Mouse (Mus musculus) forebrain, embryonic 16.5 days (tissue): Measurements from ENCODE around the gene Hoxd11. TPM values are rescaled to one million over a fixed set of nuclear protein-coding genes. Genes with fewer than 3 reads are reported as not detected.

Experiments used
- ATAC-seq: fragments of 200-750 bp; cut with Nextera tagmentation; 2 replicates; pipeline ENCODE4 v1.8.0; 2017; ENCODE audit warnings: mild to moderate bottlenecking, moderate library complexity
- H3K27ac ChIP-seq: fragments of 300-500 bp; sonication (generic); 2 replicates; pipeline ENCODE4 v1.5.1; 2014; ENCODE audit warnings: low read length, control low read depth
- H3K27me3 ChIP-seq: fragments of 300-500 bp; sonication (generic); replicated peaks from 2 replicates; pipeline ENCODE4 v1.6.1; 2014; ENCODE audit warnings: low read length; ENCODE audit not compliant: control insufficient read depth, insufficient read depth
- H3K36me3 ChIP-seq: fragments of 300-500 bp; sonication (generic); 2 replicates; pipeline ENCODE4 v1.6.1; 2014; ENCODE audit not compliant: control insufficient read depth, insufficient read depth
- H3K4me1 ChIP-seq: fragments of 300-500 bp; sonication (generic); replicated peaks from 2 replicates; pipeline ENCODE4 v1.6.1; 2014; ENCODE audit warnings: low read length; ENCODE audit not compliant: control insufficient read depth, insufficient read depth
- H3K4me2 ChIP-seq: fragments of 300-500 bp; sonication (generic); 2 replicates; pipeline ENCODE4 v1.6.1; 2014; ENCODE audit warnings: mild to moderate bottlenecking, low read length, control low read depth
- H3K4me3 ChIP-seq: fragments of 300-500 bp; sonication (generic); replicated peaks from 2 replicates; pipeline ENCODE4 v1.5.1; 2014; ENCODE audit warnings: mild to moderate bottlenecking, low read length, control low read depth
- H3K9ac ChIP-seq: fragments of 300-500 bp; sonication (generic); replicated peaks from 2 replicates; pipeline ENCODE4 v1.6.1; 2014; ENCODE audit warnings: low read depth, low read length, control low read depth
- H3K9me3 ChIP-seq: fragments of 300-500 bp; sonication (generic); 2 replicates; pipeline ENCODE4 v1.6.1; 2016; ENCODE audit warnings: low read length; ENCODE audit not compliant: control insufficient read depth
- WGBS: fragments of 180-500 bp; shearing (Covaris S2); extraction: QIAGEN DNeasy Blood & Tissue Kit; methylation state at CpG from one replicate; pipeline ENCODE4 v1.1.7; 2014; 5-methylcytosine and 5-hydroxymethylcytosine counted together
- polyA plus RNA-seq: library from polyadenylated mRNA; unstranded; fragments of >200 nt; fragmentation: Nextera tagmentation; extraction: Ambion mirVana; gene quantifications from 2 replicates; pipeline ENCODE4 v1.2.1, GENCODE M21; 2015

Hoxd11 gene
- not detected in 2 replicates for polyA plus RNA-seq

DNA sequence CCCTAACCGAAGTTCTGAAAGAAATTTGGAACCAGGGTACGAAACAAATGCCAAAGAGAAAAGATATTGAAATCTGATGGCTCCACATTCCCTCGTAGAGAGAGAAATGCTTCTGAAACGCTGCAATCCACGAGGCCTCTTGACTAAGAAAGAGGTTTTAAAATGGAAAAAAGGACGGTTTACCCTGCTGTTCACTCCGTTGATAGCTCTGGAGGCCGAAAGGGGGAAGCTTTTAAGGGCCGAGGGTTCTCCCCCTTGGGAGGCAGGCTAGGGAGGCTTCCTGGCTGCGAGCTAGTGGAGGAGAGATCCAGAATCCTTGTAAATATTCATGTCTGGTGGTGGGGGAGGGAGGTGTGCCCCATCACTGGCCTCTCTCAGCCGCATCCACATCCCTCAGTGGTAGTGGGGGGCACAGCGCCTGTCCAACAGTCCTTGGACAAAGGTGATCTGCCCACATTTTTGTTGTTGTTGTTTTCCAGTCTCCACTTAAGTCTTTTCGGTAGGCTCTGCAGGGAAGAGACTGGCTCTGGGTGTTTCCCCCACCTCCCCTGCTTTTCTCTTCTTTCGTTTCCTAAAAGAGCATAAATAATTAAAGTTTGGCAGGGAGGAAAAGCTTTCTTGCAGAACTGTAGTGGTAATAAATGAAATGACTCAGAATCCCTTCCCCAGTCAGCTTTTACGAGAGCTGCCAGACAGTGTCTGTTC, at the start of gene Hoxd11:
Gene Hoxd11, plus strand, starts transcription at position 667 of the 705 bp plus-strand sequence.
- 2% methylated on average over 15 of the region's 15 CpGs for WGBS
- ATAC-seq: no peak

DNA sequence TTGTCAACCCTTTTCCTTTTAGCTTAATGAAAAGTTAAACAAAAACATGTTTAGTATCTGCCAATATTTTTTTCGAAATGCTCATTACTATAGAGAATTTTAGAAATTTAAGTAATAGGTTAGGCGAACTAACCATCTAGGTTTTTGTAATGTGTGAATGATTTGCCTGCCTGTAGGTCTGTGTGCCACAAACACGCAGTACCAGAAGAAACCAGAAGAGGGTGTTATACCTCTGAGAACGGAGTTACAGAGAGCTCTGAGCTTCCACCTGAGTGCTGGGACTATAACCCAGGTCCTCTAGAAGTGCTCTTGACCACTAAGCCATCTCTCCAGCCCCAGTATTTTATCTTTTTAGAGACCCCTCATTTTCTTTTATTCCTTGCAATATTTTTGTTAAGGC, 43.9 kb upstream of the Hoxd11 start:
- H3K27me3 ChIP-seq: peaks cover 2% of the 10 kb centered on the region; the same call in 1 of the 2 replicates
- H3K9me3 ChIP-seq: peaks cover 4% of the 10 kb centered on the region; the same call in 1 of the 2 replicates
- H3K27ac ChIP-seq: no peak overlapping the region
- H3K9ac ChIP-seq: no peak overlapping the region
- no peaks in the 10 kb centered on the region for H3K4me1 ChIP-seq
- no peaks in the 10 kb centered on the region for H3K36me3 ChIP-seq
- H3K4me2 ChIP-seq: no peak overlapping the region
- ATAC-seq: no peak
- WGBS: 77% methylated on average over 4 of the region's 4 CpGs
- H3K4me3 ChIP-seq: no peak overlapping the region

More for the DNA sequence above, at the start of gene Hoxd11:
- H3K9ac ChIP-seq: no peak within 1 kb of the TSS
- H3K9me3 ChIP-seq: no peaks in the 10 kb centered on the region
- no peak within 1 kb of the TSS for H3K27ac ChIP-seq
- H3K4me1 ChIP-seq: peaks cover 19% of the 10 kb centered on the region
- peaks cover 97% of the 10 kb centered on the region for H3K27me3 ChIP-seq
- H3K4me2 ChIP-seq: no peak within 1 kb of the TSS
- H3K36me3 ChIP-seq: no peaks in the 10 kb centered on the region
- H3K4me3 ChIP-seq: no peak within 1 kb of the TSS

DNA sequence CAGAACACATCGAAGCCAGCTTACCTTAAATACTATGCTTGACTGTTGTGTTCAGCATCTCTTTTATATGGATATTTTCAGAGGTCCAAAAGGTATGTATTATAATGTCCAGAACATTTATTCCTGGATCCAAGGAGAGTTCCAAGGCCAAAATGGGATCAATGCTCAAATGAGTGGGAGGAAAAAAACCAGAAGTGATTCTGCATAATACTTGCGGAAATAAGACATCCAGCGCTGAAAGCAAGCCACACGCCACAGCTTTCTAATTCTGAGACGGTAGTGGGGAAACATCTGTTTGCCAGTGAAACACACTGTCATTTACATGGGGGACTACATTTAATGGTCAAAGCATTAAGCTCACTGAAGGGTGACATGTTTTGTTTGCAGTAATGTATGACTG, 36.9 kb upstream of the Hoxd11 start:
- Histone ChIP-seq H3K9me3 (no peaks in the 10 kb centered on the region), H3K9ac (no peak overlapping the region), H3K4me2 (no peak overlapping the region), H3K27me3 (peaks cover 41% of the 10 kb centered on the region), H3K4me3 (no peak overlapping the region), H3K4me1 (no peaks in the 10 kb centered on the region), H3K27ac (no peak overlapping the region), H3K36me3 (no peaks in the 10 kb centered on the region)
- WGBS: 77% methylated on average over 5 of the region's 5 CpGs
- no peak for ATAC-seq

DNA sequence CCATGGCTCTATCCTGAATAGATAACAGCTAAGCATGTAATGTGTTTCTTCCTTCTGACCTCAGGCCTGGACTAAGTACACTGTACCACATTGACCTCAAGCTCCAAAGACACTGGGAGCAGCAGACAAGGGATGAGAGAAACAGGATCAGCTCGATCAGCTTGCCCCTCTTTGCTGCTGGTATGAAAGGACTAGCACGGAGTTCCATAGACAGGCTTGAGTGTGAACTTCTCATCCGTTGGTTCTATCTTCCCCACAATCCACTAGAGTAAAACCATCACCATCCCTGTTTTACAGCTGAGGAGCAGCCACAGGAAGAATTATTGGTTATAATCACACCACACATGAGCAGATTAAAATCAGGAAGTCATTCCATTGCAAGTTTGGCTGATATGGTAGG, 33.7 kb upstream of the Hoxd11 start:
- no peaks in the 10 kb centered on the region for H3K36me3 ChIP-seq
- H3K4me1 ChIP-seq: no peaks in the 10 kb centered on the region
- H3K4me3 ChIP-seq: no peak overlapping the region
- no peaks in the 10 kb centered on the region for H3K9me3 ChIP-seq
- no peak for ATAC-seq
- H3K27ac ChIP-seq: no peak overlapping the region
- no peak overlapping the region for H3K9ac ChIP-seq
- H3K4me2 ChIP-seq: no peak overlapping the region
- peaks cover 69% of the 10 kb centered on the region for H3K27me3 ChIP-seq
- 81% methylated on average over 3 of the region's 3 CpGs for WGBS

DNA sequence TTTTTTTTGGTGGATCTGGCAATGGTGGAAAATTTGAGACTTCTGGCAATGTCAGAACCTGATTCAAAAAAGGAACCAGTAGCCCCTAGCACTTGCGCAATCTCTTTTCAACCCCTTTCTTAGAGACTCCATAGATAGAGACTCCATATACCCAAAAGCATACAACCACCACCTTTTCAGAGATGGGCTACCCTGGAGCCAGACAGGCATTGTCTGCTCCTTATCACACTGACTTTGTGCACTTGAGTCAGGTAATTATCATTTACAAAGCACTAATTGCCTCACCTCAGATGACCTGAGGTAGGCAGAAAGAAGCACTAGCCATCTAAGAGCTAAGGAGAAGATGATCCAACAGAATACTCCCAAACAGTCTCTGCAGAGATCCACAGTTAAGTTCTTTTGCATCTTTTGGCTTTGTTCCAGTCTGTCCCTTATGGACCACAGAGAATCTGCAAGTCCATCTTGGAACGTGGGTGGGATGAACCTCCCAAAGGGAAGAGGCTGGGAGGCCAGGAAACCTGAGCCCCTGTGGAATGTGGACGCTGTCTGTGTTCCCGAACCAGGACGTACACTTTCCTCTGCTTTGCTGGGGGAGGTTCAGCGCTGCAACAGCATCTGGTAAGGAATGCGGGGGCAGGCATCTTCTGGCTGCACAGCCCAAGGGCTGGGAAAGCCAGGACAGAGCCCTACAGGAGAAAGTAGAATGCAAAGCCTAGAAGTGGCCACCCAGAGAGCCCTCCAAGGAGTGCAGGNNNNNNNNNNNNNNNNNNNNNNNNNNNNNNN, 32.1 kb upstream of the Hoxd11 start:
- no peak for ATAC-seq

DNA sequence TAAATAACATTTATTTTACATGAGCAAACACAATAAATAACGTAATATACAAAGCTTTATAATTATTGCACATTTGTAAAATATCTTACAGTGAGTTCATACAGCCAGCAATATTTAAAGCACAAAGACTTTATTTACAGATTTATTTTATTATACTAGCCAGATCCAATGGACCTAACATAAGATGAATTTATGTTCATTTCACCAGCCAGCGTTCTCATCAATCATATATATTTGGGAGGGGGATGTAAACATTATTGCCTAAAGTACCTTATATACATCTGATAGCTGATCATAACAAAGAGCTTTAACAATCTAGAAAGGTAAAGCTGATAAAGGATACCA, 26.4 kb upstream of the Hoxd11 start:
- Histone ChIP-seq H3K27me3 (peaks cover 71% of the 10 kb centered on the region), H3K4me3 (no peak overlapping the region), H3K9me3 (no peaks in the 10 kb centered on the region), H3K4me1 (peaks cover 7% of the 10 kb centered on the region), H3K27ac (no peak overlapping the region), H3K4me2 (no peak overlapping the region), H3K9ac (no peak overlapping the region), H3K36me3 (no peaks in the 10 kb centered on the region)
- ATAC-seq: no peak
- WGBS: 46% methylated on average over 2 of the region's 2 CpGs

More for the DNA sequence above, 32.1 kb upstream of the Hoxd11 start:
- Histone ChIP-seq H3K4me1 (no peaks in the 10 kb centered on the region), H3K4me2 (no peak overlapping the region), H3K27me3 (peaks cover 81% of the 10 kb centered on the region), H3K36me3 (no peaks in the 10 kb centered on the region), H3K9me3 (no peaks in the 10 kb centered on the region), H3K4me3 (no peak overlapping the region), H3K27ac (no peak overlapping the region), H3K9ac (no peak overlapping the region)
- WGBS: 15% methylated on average over 7 of the region's 7 CpGs

DNA sequence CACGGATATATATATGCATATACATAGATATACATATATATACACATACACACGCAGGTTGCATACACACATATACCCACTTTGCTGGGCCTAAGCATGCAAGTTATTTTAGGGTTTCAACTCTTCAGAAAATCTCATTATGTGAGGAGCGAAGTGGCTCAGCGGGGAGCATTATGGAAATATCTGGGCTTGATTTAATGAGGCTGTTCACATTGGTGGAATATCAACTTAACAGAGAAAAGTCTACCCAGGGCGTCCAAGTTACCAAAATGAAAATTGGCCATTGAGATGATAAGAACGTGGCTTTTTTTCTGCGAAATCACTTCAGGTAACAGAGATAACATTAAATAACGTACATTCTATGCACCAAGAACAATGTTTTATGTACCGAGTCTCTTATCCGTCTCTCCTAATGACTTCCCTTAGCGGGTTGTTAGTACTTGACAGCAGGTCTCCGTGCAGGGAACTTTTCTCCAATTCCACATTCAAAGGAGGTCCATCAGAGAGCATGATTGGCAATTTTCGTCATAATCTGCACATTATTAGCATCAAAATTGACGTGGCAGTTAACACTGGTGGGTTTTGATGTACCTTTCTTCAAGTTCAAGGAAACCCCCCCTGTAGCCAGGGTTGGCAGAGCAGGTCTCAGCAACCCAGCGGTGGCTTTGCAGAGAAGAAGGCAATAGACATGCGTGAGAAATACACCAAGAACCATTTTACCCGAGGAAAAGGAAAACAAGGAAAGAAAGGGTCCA, 25.4 kb upstream of the Hoxd11 start:
- WGBS: 9% methylated on average over 17 of the region's 17 CpGs
- Histone ChIP-seq H3K9ac (no peak overlapping the region), H3K4me2 (no peak overlapping the region), H3K4me1 (peaks cover 7% of the 10 kb centered on the region), H3K27me3 (peaks cover 63% of the 10 kb centered on the region), H3K36me3 (no peaks in the 10 kb centered on the region), H3K4me3 (no peak overlapping the region), H3K9me3 (no peaks in the 10 kb centered on the region), H3K27ac (no peak overlapping the region)
- ATAC-seq: no peak

DNA sequence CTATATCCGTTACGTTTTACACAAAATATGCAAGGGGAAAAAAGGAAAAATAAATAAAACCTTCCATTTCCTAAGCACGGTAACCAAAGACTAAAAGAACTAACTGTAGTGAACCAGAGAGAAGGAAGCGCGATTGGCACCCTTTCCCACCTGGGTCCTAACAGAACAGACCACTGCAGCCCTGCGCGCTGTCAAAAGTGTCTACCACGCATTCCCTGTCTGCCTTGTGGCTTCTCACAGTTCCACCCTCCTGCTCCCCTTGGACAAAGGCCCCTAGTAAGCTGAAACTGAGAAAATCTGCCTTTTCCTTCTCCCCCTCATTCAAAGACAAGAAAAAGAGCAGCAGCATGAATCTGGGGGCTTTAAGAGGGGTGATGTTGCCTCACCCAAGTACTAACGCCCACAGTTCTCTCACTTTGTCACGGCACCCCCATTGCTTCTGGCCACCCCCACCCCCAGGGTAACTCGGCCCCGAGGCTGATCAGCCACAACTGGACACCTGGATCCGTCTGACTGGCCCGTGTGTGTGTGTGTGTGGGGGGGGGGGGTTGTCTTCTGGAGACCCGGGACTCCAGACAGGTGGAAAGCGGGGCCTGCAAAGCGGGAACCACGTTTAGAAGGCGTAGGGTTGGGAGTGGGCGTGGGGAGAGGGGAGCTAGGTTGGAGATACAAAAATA, 24.5 kb upstream of the Hoxd11 start:
- Histone ChIP-seq H3K9me3 (no peaks in the 10 kb centered on the region), H3K27ac (no peak overlapping the region), H3K9ac (no peak overlapping the region), H3K4me2 (no peak overlapping the region), H3K27me3 (peaks cover 57% of the 10 kb centered on the region), H3K4me3 (no peak overlapping the region), H3K4me1 (peaks cover 7% of the 10 kb centered on the region), H3K36me3 (no peaks in the 10 kb centered on the region)
- no peak for ATAC-seq
- 3% methylated on average over 20 of the region's 20 CpGs for WGBS

DNA sequence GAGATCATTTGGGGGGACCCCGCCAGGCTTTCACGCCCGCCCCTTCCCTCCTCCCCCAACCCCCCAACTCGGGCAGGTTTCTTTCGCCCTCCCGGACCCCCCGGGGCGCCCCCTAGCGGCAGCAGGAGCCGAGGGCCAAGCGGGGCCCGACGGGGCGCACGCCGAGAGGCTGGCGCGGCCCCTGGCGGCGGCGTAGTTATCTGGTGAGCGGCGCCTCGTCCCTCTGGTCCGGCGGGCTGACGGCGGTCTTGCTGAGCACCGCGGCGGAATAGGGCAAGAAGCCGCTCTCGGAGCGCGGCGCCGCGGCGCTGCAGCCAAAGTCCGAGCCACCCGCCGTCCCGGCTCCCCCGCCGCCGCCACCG, 24.0 kb upstream of the Hoxd11 start:
- peaks cover 53% of the 10 kb centered on the region for H3K27me3 ChIP-seq

More for the DNA sequence above, 24.0 kb upstream of the Hoxd11 start:
- peaks cover 7% of the 10 kb centered on the region for H3K4me1 ChIP-seq
- ATAC-seq: no peak; the same call in 1 of the 2 replicates
- no peak overlapping the region for H3K9ac ChIP-seq
- no peaks in the 10 kb centered on the region for H3K9me3 ChIP-seq
- WGBS: under 1% methylated on average over 34 of the region's 47 CpGs
- no peaks in the 10 kb centered on the region for H3K36me3 ChIP-seq
- H3K4me2 ChIP-seq: peak overlapping the region; percentile 39
- no peak overlapping the region for H3K27ac ChIP-seq
- peak overlapping the region; percentile 24 for H3K4me3 ChIP-seq
